Mouse (Mus musculus) lung, postnatal 10 days (tissue): ENCODE measurements around the gene Syce2.

ENCODE experiments used
- DNase-seq: peaks from one replicate; pipeline ENCODE4 v3.0.0; 2021

Gene Syce2

DNA sequence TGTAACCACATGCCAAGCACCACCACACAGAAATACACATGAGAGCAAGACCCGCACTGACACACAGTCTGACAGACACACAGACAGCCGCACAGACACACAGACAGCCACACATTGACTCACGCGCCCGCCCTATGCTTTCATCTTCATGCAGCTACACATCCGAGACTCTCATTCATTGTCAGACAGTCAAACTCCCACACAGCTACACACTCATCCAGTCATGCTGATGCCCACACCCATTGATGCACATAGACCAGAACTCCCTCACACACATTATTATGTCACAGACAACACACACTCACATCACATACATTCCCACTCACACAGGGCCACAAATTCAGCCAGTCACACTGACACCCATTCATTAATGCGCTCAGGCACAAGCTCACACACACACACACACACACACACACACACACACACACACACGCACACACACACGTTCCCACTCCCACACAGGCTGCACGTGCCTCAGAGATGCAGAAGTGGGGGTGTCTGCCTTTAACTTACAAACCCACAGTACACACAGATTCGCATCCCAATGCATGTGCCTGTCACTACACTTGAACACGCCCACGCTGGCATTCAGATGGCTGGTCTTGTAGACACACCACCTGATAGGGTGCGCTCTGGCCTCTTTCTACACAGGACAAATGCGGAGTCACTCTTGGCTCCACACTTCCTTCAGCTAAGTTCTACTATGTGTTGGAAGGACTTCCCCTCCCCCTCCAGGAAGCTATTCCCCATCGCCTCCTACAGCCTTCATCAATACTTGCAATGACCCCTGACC, 62.1 kb downstream of the Syce2 start:
- no peak for DNase-seq

DNA sequence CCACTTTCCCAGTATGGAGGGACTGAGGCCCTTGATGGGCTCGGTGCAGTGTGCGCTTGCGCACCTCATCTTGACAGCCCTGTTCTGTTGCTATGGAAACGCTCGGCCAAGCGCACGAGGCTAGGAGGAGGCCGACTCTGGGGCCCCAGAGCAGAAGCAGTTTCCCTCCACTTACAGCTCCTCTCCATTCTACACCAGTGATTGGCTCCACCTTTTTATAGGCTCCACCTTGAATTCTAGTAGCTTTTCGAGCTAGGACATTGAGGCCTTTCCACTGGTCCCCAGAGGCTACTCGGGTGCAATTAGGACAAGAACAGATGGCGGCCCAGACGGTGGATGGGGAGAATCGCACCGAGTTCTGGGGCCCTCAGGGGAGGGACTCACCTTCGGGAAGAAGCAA, 62.9 kb downstream of the Syce2 start:
- DNase-seq, result no peak

GRCm38 (mm10) chr8:84935489-84935888, 63.6 kb downstream of the Syce2 start:
- DNase-seq, result no peak

DNA sequence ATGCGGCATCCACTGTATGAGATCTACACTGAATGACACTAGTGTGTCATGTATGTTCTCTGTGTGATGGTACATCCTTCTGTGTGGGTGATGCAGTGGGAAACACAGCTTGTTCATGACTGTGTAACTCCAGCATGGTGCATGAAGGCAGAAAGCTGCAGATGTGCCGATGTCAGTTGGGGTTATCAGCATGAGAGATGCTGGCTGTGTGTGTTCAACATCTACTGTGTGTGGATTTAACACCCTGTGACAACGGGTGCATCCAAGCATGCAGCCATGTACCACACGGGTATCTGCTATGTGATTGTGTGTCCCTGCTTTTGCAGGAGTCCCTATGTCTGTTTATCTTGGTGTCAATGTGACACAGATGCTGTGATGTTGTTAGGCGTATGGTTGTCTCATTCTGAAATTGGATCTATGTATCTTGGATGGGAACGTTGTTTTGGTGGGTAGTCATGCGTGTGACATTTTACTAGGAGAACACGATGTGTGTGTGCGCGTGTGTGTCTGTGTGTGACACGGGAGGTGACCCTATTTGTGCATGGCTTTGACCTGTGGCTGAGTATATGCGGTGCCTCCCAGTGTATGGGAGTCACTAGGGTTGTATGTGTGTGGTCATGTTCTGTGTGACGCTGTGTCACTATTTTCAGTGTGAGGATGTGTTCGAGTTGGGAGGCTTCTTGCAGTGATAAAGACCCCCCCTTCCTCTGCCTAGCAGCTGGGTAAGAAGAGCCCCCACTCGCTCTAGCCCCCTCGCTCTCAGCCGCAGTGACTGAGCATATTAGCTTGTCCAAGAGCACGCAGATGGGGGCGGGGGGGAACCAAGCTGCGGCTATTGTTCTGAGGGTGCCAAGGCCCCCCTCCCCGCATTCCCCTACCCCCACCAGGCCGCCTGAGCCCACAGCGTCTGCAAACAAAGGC, 64.4 kb downstream of the Syce2 start:
- no peak for DNase-seq

DNA sequence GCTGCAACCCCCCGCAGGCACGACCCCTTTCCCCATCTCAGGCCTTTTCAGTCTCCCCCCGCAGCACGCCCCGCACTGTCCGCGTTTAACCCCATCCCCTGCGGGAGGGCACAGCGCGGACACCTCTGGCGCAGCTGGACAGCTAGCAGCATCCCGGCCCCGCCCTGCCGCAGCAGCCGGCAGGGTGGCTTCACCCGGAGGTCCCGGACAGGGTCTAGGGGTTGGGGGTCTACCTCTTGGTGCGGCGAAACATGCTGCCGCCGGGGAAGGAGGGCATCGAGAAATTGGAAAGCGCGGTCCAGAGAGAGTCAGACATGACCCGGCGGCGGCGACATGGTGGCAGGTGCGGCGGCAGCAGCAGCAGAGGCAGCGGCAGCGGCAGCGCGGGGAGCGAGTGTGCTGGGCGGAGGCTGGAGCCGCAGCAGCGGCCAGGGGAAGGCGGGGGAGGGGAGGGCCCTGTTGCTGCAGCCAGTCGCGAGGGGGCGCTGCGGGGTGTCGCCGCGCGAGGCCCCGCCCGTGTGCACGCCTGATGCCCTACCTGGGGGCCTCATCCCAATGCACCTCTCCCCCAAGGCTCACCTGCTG, 65.1 kb downstream of the Syce2 start, which contains the start of gene Mast1:
Gene Mast1 (minus strand): TSS at position 398 of the 585 bp plus-strand sequence.
- peak; percentile 69 for DNase-seq
